Mouse (Mus musculus) ES-Bruce4 (cell line): Measurements from ENCODE around the gene Ly6g6d. TPM values are rescaled to one million over a fixed set of nuclear protein-coding genes. Genes with fewer than 3 reads are reported as not detected.
"Not testable (repeated sequence)": the region's sequence is repeated elsewhere in the genome, so short reads cannot be mapped to it uniquely, and the experiment has no call there.

Experiments
- H3K27ac ChIP-seq: 2 replicates; pipeline ENCODE4 v1.5.1; 2012; ENCODE audit warnings: low read length, inconsistent platforms; ENCODE audit not compliant: insufficient read depth
- H3K27me3 ChIP-seq: 2 replicates; pipeline ENCODE4 v1.6.1; 2012; ENCODE audit warnings: mild to moderate bottlenecking, low read length, inconsistent platforms; ENCODE audit not compliant: control insufficient read depth, poor library complexity, insufficient read depth, severe bottlenecking
- H3K36me3 ChIP-seq: 2 replicates; pipeline ENCODE4 v1.6.1; 2012; ENCODE audit warnings: inconsistent platforms, mild to moderate bottlenecking, low read length, moderate library complexity; ENCODE audit not compliant: control insufficient read depth, poor library complexity, insufficient read depth, severe bottlenecking
- H3K4me1 ChIP-seq: one replicate; pipeline ENCODE4 v1.8.1; 2011; ENCODE audit warnings: low read length; ENCODE audit not compliant: control insufficient read depth, insufficient read depth
- H3K4me3 ChIP-seq: 2 replicates; pipeline ENCODE4 v1.5.1; 2011; ENCODE audit warnings: low read depth, mild to moderate bottlenecking, low read length
- H3K9ac ChIP-seq: 2 replicates; pipeline ENCODE4 v1.6.1; 2012; ENCODE audit warnings: low read depth, mild to moderate bottlenecking, inconsistent platforms; ENCODE audit not compliant: poor library complexity, severe bottlenecking
- H3K9me3 ChIP-seq: replicated peaks from 2 replicates; pipeline ENCODE4 v1.6.1; 2012; ENCODE audit warnings: mild to moderate bottlenecking, low read length, inconsistent platforms; ENCODE audit not compliant: control insufficient read depth, poor library complexity, insufficient read depth, severe bottlenecking
- CTCF ChIP-seq: IDR thresholded peaks from one replicate; pipeline ENCODE4 v1.8.1; 2011; ENCODE audit warnings: low read depth, low read length
- EP300 ChIP-seq: IDR thresholded peaks from 2 replicates; pipeline ENCODE4 v1.6.1; 2011; ENCODE audit warnings: low read depth, low read length; ENCODE audit not compliant: insufficient read depth
- POLR2A ChIP-seq: IDR thresholded peaks from one replicate; pipeline ENCODE4 v1.8.1; 2011; ENCODE audit warnings: low read length; ENCODE audit not compliant: insufficient read depth
- polyA plus RNA-seq: library from polyadenylated mRNA; stranded (reverse); fragments of >200 nt; gene quantifications from 2 replicates; pipeline ENCODE4 v1.2.4, GENCODE M21; 2011; ENCODE audit warnings: low read depth; ENCODE audit not compliant: missing spikeins, insufficient read depth, insufficient read length

The Ly6g6d gene
- polyA plus RNA-seq, 1 experiment, result 1.9 TPM

DNA sequence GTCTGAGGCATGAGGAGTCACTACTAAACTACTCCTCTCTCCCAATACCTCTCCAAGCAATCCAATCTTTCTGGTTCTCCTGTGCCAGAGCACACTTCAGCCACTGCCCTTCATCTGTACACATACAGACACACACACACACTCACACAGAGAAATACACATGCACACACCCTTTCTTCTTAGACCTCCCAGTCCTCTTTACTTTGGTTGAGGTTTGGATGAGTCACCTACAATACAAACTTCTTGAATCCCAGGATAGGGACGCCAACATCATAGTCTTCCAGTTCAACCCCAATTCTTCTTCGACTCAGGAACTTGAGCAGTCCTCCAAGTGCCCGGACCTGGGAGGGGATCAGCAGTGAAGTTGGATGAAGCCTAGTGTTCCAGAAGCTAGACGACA lies 34.1 kb downstream of the Ly6g6d start:
- H3K27ac ChIP-seq, result no peak overlapping the region
- H3K4me1 ChIP-seq, result peaks cover 3% of the 10 kb centered on the region

DNA sequence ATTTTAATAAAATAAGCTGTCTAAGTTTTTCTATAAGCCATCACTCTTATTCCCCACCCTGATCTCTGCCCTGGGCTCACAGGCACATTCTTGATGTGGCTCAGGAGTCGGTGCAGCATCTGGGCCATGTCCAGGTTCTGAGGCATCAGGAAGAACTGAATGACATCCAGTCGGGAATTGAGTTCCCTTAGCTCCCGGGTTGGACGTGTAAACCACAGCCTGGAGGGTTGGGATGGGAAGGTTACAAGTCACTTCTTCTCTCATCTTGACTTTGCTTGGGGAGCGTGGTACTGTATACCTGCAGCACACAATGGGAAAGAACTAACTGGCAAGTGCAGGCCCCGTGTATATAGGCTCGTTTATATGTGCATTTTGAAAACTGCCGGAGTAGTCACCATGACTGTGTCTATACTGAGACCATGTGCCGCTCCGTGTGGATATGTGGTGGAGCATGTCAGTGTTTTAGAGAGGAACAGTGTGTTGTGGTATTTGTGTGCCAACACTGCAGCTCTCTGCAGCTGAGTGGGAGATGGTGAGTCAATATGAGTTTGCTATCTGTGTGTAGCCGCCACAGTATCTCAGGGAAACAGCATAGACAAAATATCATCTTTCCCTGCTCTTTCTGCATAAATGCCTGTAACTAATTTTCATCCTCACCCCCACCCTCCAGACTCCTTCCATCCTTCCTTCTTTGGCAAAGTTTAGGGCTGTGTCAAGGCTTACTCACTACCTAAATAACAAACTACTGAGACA lies 38.6 kb downstream of the Ly6g6d start:
- Histone ChIP-seq H3K4me3 (no peak overlapping the region), H3K9ac (no peak overlapping the region), H3K27ac (no peak overlapping the region), H3K9me3 (no peaks in the 10 kb centered on the region), H3K4me1 (no peaks in the 10 kb centered on the region), H3K36me3 (no peaks in the 10 kb centered on the region), H3K27me3 (no peaks in the 10 kb centered on the region)
- TF ChIP-seq POLR2A (no peak), EP300 (no peak), CTCF (no peak)

More for the DNA sequence above, 34.1 kb downstream of the Ly6g6d start:
- no peaks in the 10 kb centered on the region for H3K9me3 ChIP-seq
- H3K4me3 ChIP-seq, result no peak overlapping the region
- no peak overlapping the region for H3K9ac ChIP-seq
- no peaks in the 10 kb centered on the region for H3K27me3 ChIP-seq
- TF ChIP-seq CTCF (no peak), POLR2A (no peak), EP300 (no peak)
- no peaks in the 10 kb centered on the region for H3K36me3 ChIP-seq

DNA sequence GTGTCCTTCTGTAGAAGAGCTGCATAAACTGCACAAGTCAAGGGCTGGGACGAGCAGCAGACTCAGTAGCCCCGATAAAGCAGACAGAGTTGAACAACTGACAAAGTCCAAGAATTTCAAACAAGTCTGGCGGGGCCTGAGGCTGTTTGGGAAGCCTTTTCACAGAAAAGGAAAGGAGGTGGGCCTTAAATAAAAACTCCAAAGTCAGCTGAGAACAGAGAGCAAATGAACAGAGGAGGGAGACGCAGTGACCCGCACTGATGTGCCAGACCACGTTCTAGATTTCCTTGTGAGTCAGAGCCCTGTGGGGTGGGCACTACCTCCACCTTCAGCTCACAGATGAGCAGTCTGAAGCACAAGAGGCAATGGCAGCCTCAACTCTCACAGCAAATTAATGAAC lies 43.0 kb downstream of the Ly6g6d start:
- Histone ChIP-seq H3K9me3 (no peaks in the 10 kb centered on the region), H3K27ac (no peak overlapping the region), H3K9ac (no peak overlapping the region), H3K27me3 (no peaks in the 10 kb centered on the region), H3K36me3 (no peaks in the 10 kb centered on the region), H3K4me3 (no peak overlapping the region), H3K4me1 (no peaks in the 10 kb centered on the region)
- TF ChIP-seq EP300 (no peak), CTCF (no peak), POLR2A (no peak)

DNA sequence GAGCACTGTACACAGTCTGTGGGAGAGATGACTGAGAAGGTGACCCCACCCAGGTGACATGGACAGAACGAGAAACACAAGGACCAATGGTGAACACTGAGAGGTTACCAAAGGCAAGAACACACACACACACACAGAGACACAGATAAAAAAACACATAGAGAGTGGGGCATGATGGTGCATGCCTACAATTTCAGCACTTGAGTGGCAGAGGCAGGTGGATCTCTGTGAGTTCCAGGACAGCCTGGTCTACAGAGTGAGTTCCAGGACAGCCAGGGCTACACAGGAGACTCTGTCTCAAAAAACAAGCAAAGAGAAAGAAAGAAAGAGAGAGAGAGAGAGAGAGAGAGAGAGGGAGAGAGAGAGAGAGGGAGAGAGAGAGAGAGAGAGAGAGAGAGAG lies 44.2 kb downstream of the Ly6g6d start:
- not testable (repeated sequence) for H3K4me1 ChIP-seq, H3K9ac ChIP-seq, H3K9me3 ChIP-seq, H3K4me3 ChIP-seq, H3K27ac ChIP-seq, H3K27me3 ChIP-seq, H3K36me3 ChIP-seq

DNA sequence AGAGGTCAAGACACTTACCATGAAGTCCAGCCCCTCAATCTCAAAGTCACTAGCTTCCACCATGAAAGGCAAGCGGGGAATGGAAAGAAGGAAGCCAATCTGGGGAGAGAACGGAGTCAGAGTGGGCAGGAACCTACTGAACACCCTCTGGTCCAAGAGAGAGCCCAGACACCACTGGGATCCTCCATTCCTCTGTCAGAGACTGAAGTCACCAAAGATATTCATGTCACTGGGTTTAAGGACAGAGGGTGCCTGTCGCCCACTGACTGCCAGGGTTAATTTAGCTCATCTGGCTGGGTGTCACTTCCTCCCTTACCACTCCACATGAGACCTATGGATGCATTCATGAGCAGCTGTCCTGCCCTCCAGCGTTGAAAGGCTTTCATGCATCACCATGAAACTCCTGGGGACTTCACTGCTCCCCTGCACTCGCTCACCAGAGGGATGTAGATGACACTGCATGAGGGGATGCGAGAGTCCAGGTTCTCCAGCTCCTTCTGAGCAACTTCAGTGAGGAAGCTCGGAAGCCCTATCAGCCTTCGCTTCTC lies 45.5 kb downstream of the Ly6g6d start:
- Histone ChIP-seq H3K36me3 (no peaks in the 10 kb centered on the region), H3K9me3 (no peaks in the 10 kb centered on the region), H3K27me3 (no peaks in the 10 kb centered on the region), H3K4me3 (no peak overlapping the region), H3K4me1 (no peaks in the 10 kb centered on the region), H3K9ac (no peak overlapping the region), H3K27ac (no peak overlapping the region)
- no peak for TF ChIP-seq EP300
- no peak for TF ChIP-seq CTCF
- TF ChIP-seq POLR2A, result no peak

DNA sequence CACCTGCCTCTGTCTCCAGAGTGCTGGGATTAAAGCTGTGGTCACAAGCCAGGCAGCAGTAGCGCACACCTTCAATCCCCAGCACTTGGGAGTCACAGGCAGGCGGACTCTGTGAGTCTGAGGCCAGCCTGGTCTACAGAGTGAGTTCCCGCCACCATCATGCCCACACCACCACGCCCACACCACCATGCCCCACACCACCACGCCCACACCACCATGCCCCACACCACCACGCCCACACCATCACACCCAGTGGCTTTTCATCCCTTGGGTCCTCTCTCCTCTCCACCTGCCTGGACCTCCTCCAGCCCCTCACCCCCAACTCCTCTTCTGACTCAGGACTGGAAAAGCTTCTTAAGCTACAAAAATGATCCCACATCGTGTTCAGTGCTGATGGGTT lies 46.0 kb downstream of the Ly6g6d start:
- no peak for TF ChIP-seq POLR2A
- TF ChIP-seq EP300, result no peak
- no peak for TF ChIP-seq CTCF
- Histone ChIP-seq H3K9ac (no peak overlapping the region), H3K9me3 (no peaks in the 10 kb centered on the region), H3K4me3 (no peak overlapping the region), H3K27me3 (no peaks in the 10 kb centered on the region), H3K4me1 (no peaks in the 10 kb centered on the region), H3K36me3 (no peaks in the 10 kb centered on the region), H3K27ac (no peak overlapping the region)
